Mouse (Mus musculus) 3134 (cell line): ENCODE measurements around the gene Svop.

Experiments
- DNase-seq: peaks from one replicate; pipeline ENCODE4 v3.0.0-alpha.2; 2011; ENCODE audit warnings: low spot score; ENCODE audit not compliant: insufficient read length; ENCODE audit errors: extremely low read depth

Gene Svop

GRCm38 (mm10) chr5:114047182-114047581, 44.2 kb downstream of the Svop start:
- DNase-seq, result no peak

GRCm38 (mm10) chr5:114046604-114047003, 44.8 kb downstream of the Svop start:
- DNase-seq, result no peak

GRCm38 (mm10) chr5:114046151-114046550, 45.2 kb downstream of the Svop start:
- DNase-seq, result no peak

- DNase-seq, result no peak
These were observed 46.2 kb downstream of the Svop start for GRCm38 (mm10) chr5:114045134-114045533.

DNA sequence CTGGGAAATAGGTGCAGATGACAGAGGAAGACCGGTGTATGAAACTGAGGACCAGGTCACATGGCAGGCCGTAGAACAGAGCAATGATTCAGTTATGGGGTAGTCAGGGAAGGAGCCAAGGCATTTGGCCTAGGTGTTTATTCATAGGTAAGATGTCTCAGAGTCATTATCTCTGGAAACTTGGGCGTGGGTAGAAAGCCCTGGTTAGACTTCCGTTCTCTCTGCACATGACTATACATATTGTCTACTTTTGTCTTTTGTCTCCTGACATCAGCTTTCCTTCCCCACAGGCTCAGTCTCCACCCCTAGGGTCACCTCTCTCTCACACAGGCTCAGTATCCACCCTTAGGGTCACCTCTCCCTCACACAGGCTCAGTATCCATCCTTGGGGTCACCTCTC, 47.6 kb downstream of the Svop start:
- no peak for DNase-seq

- no peak for DNase-seq
These were observed 49.9 kb downstream of the Svop start for GRCm38 (mm10) chr5:114041327-114041930.

GRCm38 (mm10) chr5:114040911-114041310, 50.5 kb downstream of the Svop start:
- no peak for DNase-seq

- no peak for DNase-seq
These were observed 50.9 kb downstream of the Svop start for GRCm38 (mm10) chr5:114040508-114040907.

DNA sequence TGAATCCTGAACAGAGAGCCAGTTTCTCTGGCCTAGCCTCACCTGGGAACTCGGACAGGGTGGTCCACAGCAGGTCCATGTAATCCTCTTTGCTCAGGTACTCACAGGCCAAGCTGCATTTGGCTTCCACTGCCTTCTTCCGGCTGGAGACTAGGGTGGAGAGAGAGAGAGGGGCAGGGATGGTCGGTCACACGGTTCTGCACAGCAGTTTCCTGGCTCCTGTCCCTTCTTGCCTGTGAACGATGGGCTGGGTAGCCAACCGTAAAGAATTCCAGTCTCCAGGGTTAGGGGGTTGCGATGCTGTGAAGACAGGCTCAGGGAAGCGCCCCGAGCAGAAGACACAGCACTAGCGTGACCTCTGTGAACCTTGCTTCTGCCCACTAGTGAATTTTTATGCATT, 56.3 kb downstream of the Svop start:
- DNase-seq, result no peak

DNA sequence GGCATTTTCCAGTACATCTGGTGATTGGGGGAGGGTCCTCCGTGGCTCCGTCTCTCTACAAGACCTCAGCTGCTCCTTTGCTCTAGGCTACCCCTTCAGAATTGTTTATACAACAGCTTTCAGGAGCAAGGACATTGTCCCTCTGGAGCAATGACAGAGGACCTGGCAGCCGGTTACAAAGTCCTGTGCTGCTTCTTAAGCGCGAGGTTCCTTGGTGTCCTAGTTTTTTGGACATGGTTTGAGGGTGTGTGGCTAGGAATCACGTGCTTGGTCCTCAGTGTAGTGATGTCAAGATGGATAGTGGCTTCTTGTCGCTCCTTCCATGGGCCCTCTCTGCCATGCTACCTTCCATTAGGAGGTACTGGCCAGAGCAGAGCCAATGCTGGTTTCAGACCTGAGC, 57.0 kb downstream of the Svop start:
- no peak for DNase-seq

DNA sequence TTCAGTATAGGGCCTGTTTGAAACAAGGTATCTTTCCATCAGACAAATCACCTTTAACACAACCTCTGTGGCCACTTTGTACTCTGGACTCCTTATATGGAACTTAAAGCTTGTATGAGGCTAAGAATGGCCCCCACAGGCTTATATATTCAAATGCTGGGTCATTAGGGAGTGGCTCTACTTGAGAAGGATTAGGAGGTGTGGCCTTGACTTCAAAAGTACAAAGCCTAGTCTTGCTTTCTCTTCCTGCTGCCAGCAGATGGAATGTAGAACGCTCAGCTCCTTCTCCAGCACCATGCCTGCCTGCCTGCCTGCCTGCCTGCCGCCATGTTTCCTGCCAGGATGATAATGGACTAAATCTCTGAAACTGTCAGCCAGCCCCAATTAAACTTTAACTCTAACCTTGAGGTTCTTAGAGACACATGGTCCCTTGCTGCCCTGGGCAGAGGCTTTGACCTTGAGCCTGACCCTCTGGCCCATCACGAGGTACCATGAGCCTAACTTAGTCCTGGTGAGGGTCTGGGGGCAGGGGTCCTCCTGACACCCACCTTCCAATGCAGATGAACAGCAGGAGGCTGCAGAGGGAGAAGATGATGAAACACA, 59.1 kb downstream of the Svop start:
- no peak for DNase-seq

GRCm38 (mm10) chr5:114030652-114031051, 60.7 kb downstream of the Svop start:
- no peak for DNase-seq

DNA sequence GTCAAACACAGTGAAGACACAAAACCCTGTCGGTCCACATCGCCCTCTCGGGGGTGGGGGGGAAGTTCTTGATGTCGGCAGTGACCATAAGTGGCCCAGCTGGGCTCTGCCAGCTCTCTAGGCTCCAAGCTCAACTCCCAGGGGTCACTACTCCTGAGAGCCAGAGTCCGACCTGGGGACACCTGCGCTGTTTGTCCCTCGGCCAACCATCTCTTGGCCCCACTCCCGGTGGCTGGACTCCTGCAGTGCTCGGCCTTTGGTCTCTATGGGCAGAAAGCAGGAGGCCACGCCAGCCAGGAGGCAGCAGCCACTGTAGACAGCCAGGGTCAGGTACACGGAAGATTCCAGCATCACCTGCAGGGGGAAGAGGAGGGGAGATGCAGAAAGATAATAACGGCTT, 63.3 kb downstream of the Svop start:
- DNase-seq, result no peak

DNA sequence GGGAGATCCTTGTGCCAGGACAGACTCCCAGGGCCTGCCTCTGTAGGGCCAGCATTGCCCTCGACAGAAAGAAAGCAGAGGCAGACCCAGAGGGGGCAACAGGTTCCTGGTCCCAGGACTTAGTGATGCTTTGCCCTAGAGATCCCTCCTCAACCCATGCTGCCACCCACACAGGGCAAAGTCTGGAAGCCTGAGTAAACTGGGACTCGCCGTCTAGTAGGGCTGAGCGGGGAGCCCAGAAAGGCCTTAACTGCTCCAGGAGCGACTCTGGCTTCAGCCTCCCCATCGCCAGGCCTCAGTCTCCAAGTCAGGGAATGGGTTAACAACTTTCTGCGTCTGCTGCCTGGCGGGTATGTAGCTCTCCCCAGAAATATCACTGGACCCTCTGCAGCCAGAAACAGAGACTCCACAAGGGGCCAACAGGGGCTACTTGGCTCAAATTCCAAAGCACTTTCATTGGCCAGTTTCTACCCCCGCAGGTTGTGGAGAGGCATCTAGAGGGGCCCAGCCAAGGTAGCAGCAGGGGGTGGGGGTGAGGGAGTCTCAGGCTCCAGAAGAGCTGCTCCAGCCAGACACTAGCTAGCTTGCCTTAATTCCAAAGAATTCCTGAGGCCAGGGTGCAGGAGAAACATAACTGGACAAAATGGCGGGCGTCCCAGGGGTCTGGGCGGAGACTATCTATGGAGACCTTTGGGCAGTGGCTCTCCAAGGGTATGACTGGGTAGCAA, 64.0 kb downstream of the Svop start:
- DNase-seq, result no peak

DNA sequence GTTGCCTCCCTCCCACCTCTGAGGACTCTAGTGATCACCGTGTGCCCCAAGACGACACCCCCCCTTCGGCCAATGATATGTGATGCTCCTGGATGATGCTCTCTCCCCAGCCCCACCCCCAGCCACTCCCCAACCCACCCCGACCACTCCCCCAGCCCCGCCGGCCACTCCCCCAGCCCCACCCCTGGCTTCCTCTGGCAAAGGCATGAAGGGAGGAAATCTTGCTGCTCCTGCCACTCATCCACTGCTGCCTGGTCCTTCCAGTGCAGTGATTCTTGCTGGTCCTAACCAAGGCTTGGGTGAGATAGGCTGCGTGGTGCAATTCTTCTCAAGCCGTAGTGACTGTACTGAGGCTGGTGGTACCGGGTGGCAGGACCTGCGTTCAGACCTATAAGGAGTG, 66.5 kb downstream of the Svop start:
- no peak for DNase-seq

- no peak for DNase-seq
These were observed 67.0 kb downstream of the Svop start for GRCm38 (mm10) chr5:114024390-114024789.

- no peak for DNase-seq
These were observed 76.2 kb downstream of the Svop start for GRCm38 (mm10) chr5:114015121-114015520.

DNA sequence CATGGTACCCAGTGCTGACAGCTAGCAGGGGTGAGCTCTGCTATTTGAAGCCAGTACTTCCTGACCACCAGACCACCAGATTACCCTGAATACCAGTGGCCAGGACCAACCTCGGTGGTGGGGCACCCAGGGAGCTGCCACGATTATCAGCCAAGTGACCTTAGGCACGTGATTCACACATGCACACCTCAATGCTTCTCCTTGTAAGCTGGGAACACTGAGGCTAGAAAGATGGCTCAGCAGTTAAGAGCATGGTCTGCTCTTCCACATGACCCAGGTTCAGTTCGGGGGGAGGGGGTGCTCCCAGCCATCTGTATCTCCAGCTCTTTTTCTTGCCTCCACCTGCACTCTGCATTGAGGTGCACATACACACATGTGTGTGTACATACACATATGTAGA, 82.3 kb downstream of the Svop start:
- no peak for DNase-seq

DNA sequence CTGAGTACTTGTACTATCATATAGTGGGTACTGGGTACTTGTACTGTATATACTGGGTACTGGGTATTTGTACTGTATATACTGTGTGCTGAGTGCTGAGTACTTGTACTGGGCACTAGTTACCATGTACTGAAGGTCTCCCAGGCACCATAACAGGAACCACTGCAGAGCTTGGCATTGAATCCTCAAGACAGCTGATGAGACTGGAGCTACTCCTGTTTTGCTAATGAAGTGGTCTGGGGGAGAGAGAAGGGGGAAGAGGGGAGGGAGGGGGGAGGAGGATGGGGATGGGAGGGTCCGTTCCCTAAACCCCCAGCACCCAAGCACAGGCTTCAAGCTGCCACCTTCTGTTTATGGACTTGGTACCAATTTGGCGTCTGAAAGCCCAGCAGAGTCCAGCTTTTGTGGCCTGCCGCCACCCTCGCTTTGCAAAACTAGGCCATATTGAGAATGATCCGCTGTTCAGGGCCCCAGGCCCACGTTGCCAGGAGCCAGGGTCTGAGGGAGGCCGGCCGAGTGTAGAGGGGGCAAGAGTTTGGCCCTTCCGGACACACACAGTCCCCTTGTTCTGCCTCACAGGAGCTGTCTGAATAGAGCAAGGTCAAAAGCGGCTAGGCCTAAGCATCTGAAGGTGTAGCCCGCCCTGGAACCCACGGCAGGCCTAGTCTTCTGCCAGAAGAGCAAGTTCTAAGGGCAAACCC, 83.5 kb downstream of the Svop start:
- no peak for DNase-seq

DNA sequence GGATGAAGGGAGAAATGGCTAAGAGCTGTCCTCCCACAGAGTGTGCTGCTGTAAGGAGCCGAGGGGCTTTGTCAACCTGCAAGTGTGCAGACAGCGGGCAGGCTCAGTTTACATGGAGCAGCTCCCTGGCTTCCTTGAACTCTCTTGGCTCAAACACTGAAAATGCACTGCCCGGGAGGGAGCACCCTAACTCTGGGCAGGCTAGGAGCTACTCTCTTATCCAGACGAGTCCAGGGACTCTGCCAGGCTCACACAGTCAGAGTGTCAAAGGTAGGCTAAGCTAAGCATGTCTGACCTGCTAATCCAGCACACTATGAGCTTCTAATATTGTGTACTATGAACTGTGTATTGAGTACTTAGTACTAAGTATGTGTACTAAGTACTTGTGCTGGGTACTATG, 84.4 kb downstream of the Svop start:
- DNase-seq, result no peak

DNA sequence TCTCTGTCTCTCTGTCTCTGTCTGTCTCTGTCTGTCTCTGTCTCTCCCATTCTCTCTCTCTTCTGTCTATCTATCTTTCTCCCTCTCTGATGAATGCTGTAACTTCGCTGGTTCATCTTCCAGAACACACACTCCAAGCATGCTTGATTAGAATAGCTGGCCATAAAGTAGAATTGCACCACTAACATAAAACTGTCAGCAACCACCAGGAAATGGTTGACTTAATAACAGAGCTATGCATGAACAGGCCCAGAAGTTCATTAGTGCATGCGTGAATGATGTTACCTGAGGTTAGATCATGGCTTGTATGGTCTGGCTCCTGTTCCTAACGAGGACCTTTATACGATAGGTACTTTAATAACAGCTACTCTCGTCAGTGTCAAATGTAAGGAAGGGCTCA, 86.3 kb downstream of the Svop start:
- no peak for DNase-seq

DNA sequence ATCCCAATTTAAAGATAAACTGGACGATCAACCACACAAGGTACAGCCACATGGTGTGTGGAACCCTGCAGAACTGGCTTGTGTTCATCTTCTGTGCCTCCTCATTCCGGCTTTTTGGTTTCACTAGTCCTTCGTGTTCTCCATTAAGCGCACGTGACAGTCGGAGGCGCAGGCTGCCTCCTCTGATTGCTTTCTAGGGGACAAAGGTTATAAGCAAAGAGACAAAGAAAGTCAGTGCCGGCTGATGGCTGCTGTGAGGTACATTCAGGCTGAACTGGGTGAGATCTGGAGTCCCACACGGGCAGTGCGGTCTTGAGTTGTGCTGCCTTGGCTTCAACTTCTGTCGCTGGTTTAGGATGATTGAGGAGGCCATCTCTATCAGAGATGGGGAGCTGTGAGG, 86.8 kb downstream of the Svop start:
- no peak for DNase-seq
